Mouse (Mus musculus): ENCODE measurements around the gene Acoxl.

- TF ChIP-seq GATA1 (IDR thresholded peaks at IDR 0.05; ENCODE audit: borderline replicate concordance, low read length) = no peak
- TF ChIP-seq FLI1 (IDR thresholded peaks at IDR 0.05; ENCODE audit: low read length) = no peak
Observed at GRCm38 (mm10) chr2:127990856-127991479, 152.3 kb downstream of the Acoxl start.

Data from megakaryocyte, embryonic 14.5 days (primary cell).